Mouse (Mus musculus) embryonic facial prominence, embryonic 13.5 days (tissue): ENCODE results near the gene Adcy9. TPM values are rescaled to one million over a fixed set of nuclear protein-coding genes. Genes with fewer than 3 reads are reported as not detected.

ENCODE experiments used
- ATAC-seq: fragments of 200-750 bp; cut with Nextera tagmentation; 2 replicates; pipeline ENCODE4 v1.8.0; 2017; ENCODE audit warnings: low read depth; ENCODE audit not compliant: insufficient number of reproducible peaks, insufficient read depth, low FRiP score, low TSS enrichment
- H3K27ac ChIP-seq: fragments of 300-500 bp; sonication (generic); 2 replicates; pipeline ENCODE4 v1.5.1; 2015; ENCODE audit warnings: moderate library complexity, mild to moderate bottlenecking, inconsistent platforms
- H3K27me3 ChIP-seq: fragments of 300-500 bp; sonication (generic); 2 replicates; pipeline ENCODE4 v1.6.1; 2015; ENCODE audit warnings: mild to moderate bottlenecking, inconsistent platforms
- H3K36me3 ChIP-seq: fragments of 300-500 bp; sonication (generic); 2 replicates; pipeline ENCODE4 v1.6.1; 2015; ENCODE audit warnings: mild to moderate bottlenecking, inconsistent platforms
- H3K4me1 ChIP-seq: fragments of 300-500 bp; sonication (generic); 2 replicates; pipeline ENCODE4 v1.6.1; 2015; ENCODE audit warnings: inconsistent platforms
- H3K4me2 ChIP-seq: fragments of 300-500 bp; sonication (generic); 2 replicates; pipeline ENCODE4 v1.6.1; 2015; ENCODE audit warnings: moderate library complexity, mild to moderate bottlenecking, inconsistent platforms
- H3K4me3 ChIP-seq: fragments of 300-500 bp; sonication (generic); 2 replicates; pipeline ENCODE4 v1.5.1; 2015; ENCODE audit warnings: mild to moderate bottlenecking, inconsistent platforms
- H3K9ac ChIP-seq: fragments of 300-500 bp; sonication (generic); 2 replicates; pipeline ENCODE4 v1.6.1; 2015; ENCODE audit warnings: mild to moderate bottlenecking, inconsistent platforms
- H3K9me3 ChIP-seq: fragments of 300-500 bp; sonication (generic); 2 replicates; pipeline ENCODE4 v1.6.1; 2016; ENCODE audit warnings: inconsistent platforms
- WGBS: fragments of 180-500 bp; shearing (Covaris S2); methylation state at CpG from one replicate; pipeline ENCODE4 v1.1.7; 2015; ENCODE audit warnings: mixed read lengths; 5-methylcytosine and 5-hydroxymethylcytosine counted together
- polyA plus RNA-seq: library from polyadenylated mRNA; unstranded; fragments of >200 nt; fragmentation: Nextera tagmentation; extraction: Ambion mirVana; gene quantifications from 2 replicates; pipeline ENCODE4 v1.2.1, GENCODE M21; 2015

Adcy9 gene
- polyA plus RNA-seq, 1 experiment from 2014 or later: 1.1 TPM

GRCm38 (mm10) chr16:4312018-4312417 lies 108.3 kb downstream of the Adcy9 start:
- no peak overlapping the region for H3K9ac ChIP-seq
- no peak for ATAC-seq
- H3K9me3 ChIP-seq: no peaks in the 10 kb centered on the region
- 58% methylated on average over 2 of the region's 2 CpGs for WGBS
- no peaks in the 10 kb centered on the region for H3K27me3 ChIP-seq
- no peak overlapping the region for H3K4me2 ChIP-seq
- H3K4me3 ChIP-seq: no peak overlapping the region
- no peak overlapping the region for H3K27ac ChIP-seq
- H3K36me3 ChIP-seq: no peaks in the 10 kb centered on the region
- H3K4me1 ChIP-seq: no peaks in the 10 kb centered on the region

GRCm38 (mm10) chr16:4311608-4312007 lies 108.7 kb downstream of the Adcy9 start:
- WGBS: 50% methylated on average over 2 of the region's 2 CpGs
- Histone ChIP-seq H3K4me3 (no peak overlapping the region), H3K9me3 (no peaks in the 10 kb centered on the region), H3K36me3 (no peaks in the 10 kb centered on the region), H3K4me2 (no peak overlapping the region), H3K4me1 (no peaks in the 10 kb centered on the region), H3K9ac (no peak overlapping the region), H3K27ac (no peak overlapping the region), H3K27me3 (no peaks in the 10 kb centered on the region)
- no peak for ATAC-seq

GRCm38 (mm10) chr16:4307795-4308194 lies 112.5 kb downstream of the Adcy9 start:
- ATAC-seq: no peak
- Histone ChIP-seq H3K27me3 (no peaks in the 10 kb centered on the region), H3K4me2 (no peak overlapping the region), H3K9ac (no peak overlapping the region), H3K9me3 (no peaks in the 10 kb centered on the region), H3K36me3 (no peaks in the 10 kb centered on the region), H3K4me3 (no peak overlapping the region), H3K27ac (no peak overlapping the region), H3K4me1 (no peaks in the 10 kb centered on the region)
- WGBS: 87% methylated on average over 4 of the region's 4 CpGs

GRCm38 (mm10) chr16:4304176-4304922 lies 115.9 kb downstream of the Adcy9 start:
- no peaks in the 10 kb centered on the region for H3K9me3 ChIP-seq
- H3K9ac ChIP-seq: no peak overlapping the region
- H3K36me3 ChIP-seq: no peaks in the 10 kb centered on the region
- WGBS: 63% methylated on average over 12 of the region's 12 CpGs
- ATAC-seq: 0 out of 2 replicates have a peak, but pooled peaks have one; percentile 67
- no peaks in the 10 kb centered on the region for H3K27me3 ChIP-seq
- H3K27ac ChIP-seq: no peak overlapping the region
- no peaks in the 10 kb centered on the region for H3K4me1 ChIP-seq
- H3K4me3 ChIP-seq: no peak overlapping the region
- H3K4me2 ChIP-seq: no peak overlapping the region

GRCm38 (mm10) chr16:4303554-4303953 lies 116.7 kb downstream of the Adcy9 start:
- no peak overlapping the region for H3K4me2 ChIP-seq
- no peak for ATAC-seq
- 80% methylated on average over 5 of the region's 5 CpGs for WGBS

GRCm38 (mm10) chr16:4300280-4300679 lies 120.0 kb downstream of the Adcy9 start:
- H3K27ac ChIP-seq: no peak overlapping the region
- no peaks in the 10 kb centered on the region for H3K9me3 ChIP-seq
- 87% methylated on average over 7 of the region's 7 CpGs for WGBS
- no peaks in the 10 kb centered on the region for H3K4me1 ChIP-seq
- no peak overlapping the region for H3K9ac ChIP-seq
- peaks cover 3% of the 10 kb centered on the region; the same call in 1 of the 2 replicates for H3K36me3 ChIP-seq
- no peaks in the 10 kb centered on the region for H3K27me3 ChIP-seq
- H3K4me2 ChIP-seq: no peak overlapping the region
- no peak for ATAC-seq
- H3K4me3 ChIP-seq: no peak overlapping the region

More at GRCm38 (mm10) chr16:4303554-4303953, 116.7 kb downstream of the Adcy9 start:
- no peaks in the 10 kb centered on the region for H3K27me3 ChIP-seq
- H3K9me3 ChIP-seq: no peaks in the 10 kb centered on the region
- H3K4me1 ChIP-seq: no peaks in the 10 kb centered on the region
- H3K4me3 ChIP-seq: no peak overlapping the region
- H3K36me3 ChIP-seq: no peaks in the 10 kb centered on the region
- H3K27ac ChIP-seq: no peak overlapping the region
- H3K9ac ChIP-seq: no peak overlapping the region

- Histone ChIP-seq H3K4me2 (no peak overlapping the region), H3K4me3 (no peak overlapping the region), H3K4me1 (no peaks in the 10 kb centered on the region), H3K27me3 (no peaks in the 10 kb centered on the region), H3K27ac (no peak overlapping the region), H3K36me3 (peaks cover 10% of the 10 kb centered on the region), H3K9me3 (no peaks in the 10 kb centered on the region), H3K9ac (no peak overlapping the region)
- WGBS: 82% methylated on average over 3 of the region's 3 CpGs
- ATAC-seq: no peak
Observed at GRCm38 (mm10) chr16:4293259-4293658, 127.0 kb downstream of the Adcy9 start.

- no peak for ATAC-seq
- H3K27ac ChIP-seq: no peak overlapping the region
- no peak overlapping the region for H3K4me3 ChIP-seq
- no peaks in the 10 kb centered on the region for H3K27me3 ChIP-seq
- H3K36me3 ChIP-seq: peaks cover 13% of the 10 kb centered on the region
- H3K4me2 ChIP-seq: no peak overlapping the region
- H3K9me3 ChIP-seq: no peaks in the 10 kb centered on the region
- H3K4me1 ChIP-seq: peaks cover 7% of the 10 kb centered on the region; the same call in 1 of the 2 replicates
- H3K9ac ChIP-seq: no peak overlapping the region
Observed at GRCm38 (mm10) chr16:4289507-4289906, 130.8 kb downstream of the Adcy9 start.

- Histone ChIP-seq H3K27ac (no peak overlapping the region), H3K36me3 (peaks cover 13% of the 10 kb centered on the region), H3K4me3 (no peak overlapping the region), H3K4me2 (no peak overlapping the region), H3K9ac (no peak overlapping the region), H3K4me1 (peaks cover 7% of the 10 kb centered on the region; the same call in 1 of the 2 replicates), H3K9me3 (no peaks in the 10 kb centered on the region), H3K27me3 (no peaks in the 10 kb centered on the region)
- ATAC-seq: peak; percentile 26; the same call in 1 of the 2 replicates
- 80% methylated on average over 7 of the region's 7 CpGs for WGBS
Observed at GRCm38 (mm10) chr16:4286593-4286992, 133.7 kb downstream of the Adcy9 start.

GRCm38 (mm10) chr16:4285257-4285656 lies 135.0 kb downstream of the Adcy9 start:
- ATAC-seq: no peak
- Histone ChIP-seq H3K4me1 (peaks cover 7% of the 10 kb centered on the region; the same call in 1 of the 2 replicates), H3K9ac (no peak overlapping the region), H3K4me2 (no peak overlapping the region), H3K36me3 (peaks cover 13% of the 10 kb centered on the region), H3K4me3 (no peak overlapping the region), H3K9me3 (no peaks in the 10 kb centered on the region), H3K27ac (no peak overlapping the region), H3K27me3 (no peaks in the 10 kb centered on the region)
- 65% methylated on average over 5 of the region's 5 CpGs for WGBS

GRCm38 (mm10) chr16:4283267-4283851 lies 136.9 kb downstream of the Adcy9 start:
- Histone ChIP-seq H3K4me1 (peaks cover 7% of the 10 kb centered on the region; the same call in 1 of the 2 replicates), H3K4me3 (no peak overlapping the region), H3K27me3 (no peaks in the 10 kb centered on the region), H3K27ac (no peak overlapping the region), H3K36me3 (peaks cover 6% of the 10 kb centered on the region), H3K4me2 (no peak overlapping the region), H3K9me3 (no peaks in the 10 kb centered on the region), H3K9ac (no peak overlapping the region)
- 89% methylated on average over 11 of the region's 11 CpGs for WGBS
- no peak for ATAC-seq

- WGBS: 70% methylated on average over 4 of the region's 4 CpGs
- H3K27me3 ChIP-seq: no peaks in the 10 kb centered on the region
- no peak for ATAC-seq
- H3K4me3 ChIP-seq: no peak overlapping the region
- no peak overlapping the region for H3K4me2 ChIP-seq
- H3K9me3 ChIP-seq: no peaks in the 10 kb centered on the region
- H3K27ac ChIP-seq: no peak overlapping the region
- H3K9ac ChIP-seq: no peak overlapping the region
- H3K4me1 ChIP-seq: peaks cover 4% of the 10 kb centered on the region; the same call in 1 of the 2 replicates
- no peaks in the 10 kb centered on the region for H3K36me3 ChIP-seq
Observed at GRCm38 (mm10) chr16:4281470-4281869, 138.8 kb downstream of the Adcy9 start.
